Mouse (Mus musculus): ENCODE measurements at regions not wholly inside any gene's neighbourhood (a gene's known extent, or its start where the extent isn't known, plus 50 kb on each side); places are given as distances from the start of the nearest gene placed in this dataset.

DNA sequence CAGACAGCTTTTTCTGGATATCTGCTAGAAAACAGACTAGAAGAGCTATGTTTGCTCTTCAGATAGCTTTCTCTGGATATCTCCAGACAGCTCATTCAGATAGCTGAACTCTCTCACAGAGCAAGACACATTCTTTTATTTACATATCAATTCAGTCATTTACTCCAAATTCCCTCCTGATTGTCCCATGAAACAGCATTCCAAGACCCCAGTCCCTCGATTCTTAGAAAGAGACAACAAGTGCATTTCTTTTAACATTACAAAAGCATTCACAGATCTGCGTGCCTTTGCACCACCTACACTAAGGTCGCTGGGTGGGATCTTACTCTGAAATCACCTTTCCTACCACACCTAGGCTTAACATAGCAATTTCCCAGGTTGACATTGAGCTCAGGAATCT, 1039.5 kb upstream of the Ddx18 start:
- DNase-seq (ENCODE audit: low spot score) (no peak), ATAC-seq (ENCODE audit: insufficient read depth, low read depth) (no peak)
- Histone ChIP-seq H3K9ac (replicated peaks; ENCODE audit: low read depth, low read length) (no peak overlapping the region), H3K9me3 (replicated peaks; ENCODE audit: control insufficient read depth, low read length) (0 out of 2 replicates have a peak, but pooled peaks cover 3% of the 10 kb centered on the region), H3K4me2 (ENCODE audit: low read depth, low read length) (no peak overlapping the region), H3K27ac (ENCODE audit: low read depth) (no peak overlapping the region), H3K36me3 (replicated peaks; ENCODE audit: control insufficient read depth, insufficient read depth, low read length) (no peaks in the 10 kb centered on the region), H3K27me3 (ENCODE audit: control insufficient read depth, insufficient read depth, low read length) (no peaks in the 10 kb centered on the region), H3K4me1 (ENCODE audit: control insufficient read depth, insufficient read depth) (no peaks in the 10 kb centered on the region), H3K4me3 (ENCODE audit: low read depth, low read length) (no peak overlapping the region)
- no peak for TF ChIP-seq CTCF (IDR thresholded peaks at IDR 0.05; ENCODE audit: low read depth)
- no peak for TF ChIP-seq EP300 (IDR thresholded peaks at IDR 0.05; ENCODE audit: low read depth)
- 56% methylated on average over 3 of the region's 3 CpGs for WGBS

DNA sequence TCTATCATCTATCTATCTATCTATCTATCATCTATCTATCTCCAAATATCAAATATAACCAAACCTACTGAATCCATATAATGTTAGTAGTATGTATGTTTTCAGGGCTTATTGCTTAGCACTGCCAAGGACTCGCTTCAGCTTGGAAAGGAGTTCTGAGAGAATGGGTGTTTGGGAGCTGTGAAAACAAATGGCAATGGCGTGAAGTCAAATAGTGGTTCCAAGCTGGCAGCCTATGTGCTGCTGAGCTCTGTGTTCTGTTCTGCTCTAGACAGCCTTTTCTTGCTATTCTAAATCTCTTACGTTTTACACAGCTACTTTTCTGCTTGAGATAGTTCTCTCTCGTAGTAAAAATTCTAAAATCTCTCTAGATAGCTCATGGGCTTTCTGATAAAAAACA, 1008.2 kb upstream of the Ddx18 start:
- ATAC-seq (ENCODE audit: insufficient read depth, low read depth) = no peak

DNA sequence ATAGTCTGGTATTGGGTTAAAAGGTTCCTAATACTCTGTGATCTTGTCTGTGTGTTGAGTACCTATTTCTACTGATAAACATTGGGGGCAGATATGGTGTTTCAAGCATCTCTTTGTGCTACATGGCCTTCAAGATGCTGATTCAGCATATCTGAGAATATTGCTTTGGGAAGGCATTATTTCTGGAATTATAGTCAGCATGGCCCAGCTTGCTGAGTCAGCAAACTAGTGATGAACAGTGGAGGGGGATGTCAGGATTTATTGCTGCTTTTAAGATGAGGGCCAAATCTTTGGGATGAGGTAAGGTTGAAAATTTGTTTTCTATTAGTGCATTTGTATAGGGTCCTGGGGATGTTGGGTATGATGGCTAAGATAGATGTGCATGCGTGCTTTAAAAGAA, 983.8 kb upstream of the Ddx18 start:
- no peak overlapping the region for H3K9ac ChIP-seq (replicated peaks; ENCODE audit: low read depth, low read length)
- DNase-seq (ENCODE audit: low spot score) = no peak
- 96% methylated on average over 1 of the region's 1 CpGs for WGBS
- ATAC-seq (ENCODE audit: insufficient read depth, low read depth) = no peak
- H3K9me3 ChIP-seq (replicated peaks; ENCODE audit: control insufficient read depth, low read length) = no peaks in the 10 kb centered on the region
- H3K4me2 ChIP-seq (ENCODE audit: low read depth, low read length) = no peak overlapping the region
- H3K36me3 ChIP-seq (replicated peaks; ENCODE audit: control insufficient read depth, insufficient read depth, low read length) = no peaks in the 10 kb centered on the region
- no peak overlapping the region for H3K27ac ChIP-seq (ENCODE audit: low read depth)
- no peaks in the 10 kb centered on the region for H3K27me3 ChIP-seq (ENCODE audit: control insufficient read depth, insufficient read depth, low read length)
- TF ChIP-seq EP300 (IDR thresholded peaks at IDR 0.05; ENCODE audit: low read depth) (no peak), CTCF (IDR thresholded peaks at IDR 0.05; ENCODE audit: low read depth) (no peak)
- no peak overlapping the region for H3K4me3 ChIP-seq (ENCODE audit: low read depth, low read length)
- no peaks in the 10 kb centered on the region for H3K4me1 ChIP-seq (ENCODE audit: control insufficient read depth, insufficient read depth)

More for the DNA sequence above, 1008.2 kb upstream of the Ddx18 start:
- DNase-seq (ENCODE audit: low spot score) = no peak
- Histone ChIP-seq H3K4me1 (ENCODE audit: control insufficient read depth, insufficient read depth) (no peaks in the 10 kb centered on the region), H3K36me3 (replicated peaks; ENCODE audit: control insufficient read depth, insufficient read depth, low read length) (no peaks in the 10 kb centered on the region), H3K27me3 (ENCODE audit: control insufficient read depth, insufficient read depth, low read length) (no peaks in the 10 kb centered on the region), H3K4me3 (ENCODE audit: low read depth, low read length) (no peak overlapping the region), H3K4me2 (ENCODE audit: low read depth, low read length) (no peak overlapping the region), H3K27ac (ENCODE audit: low read depth) (no peak overlapping the region), H3K9me3 (replicated peaks; ENCODE audit: control insufficient read depth, low read length) (no peaks in the 10 kb centered on the region), H3K9ac (replicated peaks; ENCODE audit: low read depth, low read length) (no peak overlapping the region)
- TF ChIP-seq EP300 (IDR thresholded peaks at IDR 0.05; ENCODE audit: low read depth) (no peak), CTCF (IDR thresholded peaks at IDR 0.05; ENCODE audit: low read depth) (no peak)
- whole genome bisulfite sequencing = 43% methylated on average over 4 of the region's 4 CpGs

DNA sequence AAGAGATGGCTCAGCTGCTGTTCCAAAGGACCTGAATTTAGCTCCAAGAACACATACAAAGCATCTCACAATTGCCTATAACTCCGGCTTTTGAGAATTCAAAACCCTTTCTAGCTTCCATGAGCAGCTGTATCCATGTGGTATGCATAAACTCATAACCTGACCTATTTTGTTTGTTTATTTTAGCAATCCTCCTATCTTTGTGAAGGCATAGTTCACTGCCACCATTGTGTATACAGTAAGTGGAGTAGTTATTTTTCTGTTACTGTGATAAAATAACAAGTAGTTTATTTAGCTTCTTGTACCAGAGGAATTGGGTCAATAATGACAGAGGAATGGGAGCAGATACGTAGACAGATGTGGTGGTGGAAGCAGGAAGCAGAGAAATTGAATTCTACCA, 941.8 kb upstream of the Ddx18 start:
- Histone ChIP-seq H3K9me3 (replicated peaks; ENCODE audit: control insufficient read depth, low read length) (no peaks in the 10 kb centered on the region), H3K4me1 (ENCODE audit: control insufficient read depth, insufficient read depth) (no peaks in the 10 kb centered on the region), H3K27ac (ENCODE audit: low read depth) (no peak overlapping the region), H3K9ac (replicated peaks; ENCODE audit: low read depth, low read length) (no peak overlapping the region), H3K4me2 (ENCODE audit: low read depth, low read length) (no peak overlapping the region), H3K36me3 (replicated peaks; ENCODE audit: control insufficient read depth, insufficient read depth, low read length) (no peaks in the 10 kb centered on the region), H3K4me3 (ENCODE audit: low read depth, low read length) (no peak overlapping the region), H3K27me3 (ENCODE audit: control insufficient read depth, insufficient read depth, low read length) (no peaks in the 10 kb centered on the region)
- ATAC-seq (ENCODE audit: insufficient read depth, low read depth) (no peak), DNase-seq (ENCODE audit: low spot score) (no peak)
- 67% methylated on average over 2 of the region's 2 CpGs for WGBS
- TF ChIP-seq CTCF (IDR thresholded peaks at IDR 0.05; ENCODE audit: low read depth) = no peak

DNA sequence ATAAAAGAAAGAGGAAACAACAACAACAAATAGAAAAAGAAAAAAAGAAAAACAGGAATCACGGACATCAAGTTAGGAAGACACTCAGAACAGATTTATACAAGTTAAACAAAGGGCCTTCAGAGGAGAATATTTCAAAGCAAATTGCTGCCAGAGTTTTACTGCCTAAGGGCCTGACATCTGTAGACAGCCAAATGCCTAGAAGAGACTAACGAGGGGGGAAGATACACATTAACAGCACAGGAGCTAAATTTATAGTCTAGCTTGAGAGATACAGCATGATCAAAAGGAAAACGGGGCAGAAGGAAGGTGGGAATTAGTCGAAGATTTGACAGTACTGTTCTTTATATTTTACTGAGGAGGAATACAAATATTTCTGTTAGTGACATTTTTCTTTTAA, 933.9 kb upstream of the Ddx18 start:
- H3K27ac ChIP-seq (ENCODE audit: low read depth) = no peak overlapping the region
- DNase-seq (ENCODE audit: low spot score) = no peak
- H3K9ac ChIP-seq (replicated peaks; ENCODE audit: low read depth, low read length) = no peak overlapping the region
- no peaks in the 10 kb centered on the region for H3K9me3 ChIP-seq (replicated peaks; ENCODE audit: control insufficient read depth, low read length)
- H3K36me3 ChIP-seq (replicated peaks; ENCODE audit: control insufficient read depth, insufficient read depth, low read length) = no peaks in the 10 kb centered on the region
- WGBS = 53% methylated on average over 4 of the region's 4 CpGs
- no peaks in the 10 kb centered on the region for H3K4me1 ChIP-seq (ENCODE audit: control insufficient read depth, insufficient read depth)
- no peak for ATAC-seq (ENCODE audit: insufficient read depth, low read depth)
- no peak overlapping the region for H3K4me2 ChIP-seq (ENCODE audit: low read depth, low read length)
- H3K4me3 ChIP-seq (ENCODE audit: low read depth, low read length) = no peak overlapping the region
- TF ChIP-seq EP300 (IDR thresholded peaks at IDR 0.05; ENCODE audit: low read depth) (no peak), CTCF (IDR thresholded peaks at IDR 0.05; ENCODE audit: low read depth) (no peak)
- H3K27me3 ChIP-seq (ENCODE audit: control insufficient read depth, insufficient read depth, low read length) = no peaks in the 10 kb centered on the region

DNA sequence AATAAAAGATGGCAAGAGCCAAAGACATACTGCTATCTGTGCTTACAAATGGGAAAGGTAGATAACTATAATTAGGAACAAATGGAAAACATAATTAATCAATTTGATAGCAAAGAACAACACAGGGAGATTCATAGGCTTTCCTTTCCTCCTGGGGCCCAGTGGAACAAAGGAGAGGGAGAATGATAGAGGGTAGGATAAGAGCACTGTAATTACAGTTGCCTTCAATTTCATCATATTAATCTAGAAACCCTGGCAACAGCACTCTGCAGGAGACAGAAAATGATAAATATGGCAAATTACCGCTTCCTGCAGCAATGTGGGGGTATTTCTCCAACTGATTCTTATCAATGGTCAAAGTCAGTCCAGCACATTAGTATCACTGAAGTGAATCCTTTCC, 910.2 kb upstream of the Ddx18 start:
- no peaks in the 10 kb centered on the region for H3K9me3 ChIP-seq (replicated peaks; ENCODE audit: control insufficient read depth, low read length)
- no peaks in the 10 kb centered on the region for H3K4me1 ChIP-seq (ENCODE audit: control insufficient read depth, insufficient read depth)
- H3K9ac ChIP-seq (replicated peaks; ENCODE audit: low read depth, low read length) = no peak overlapping the region
- 50% methylated on average over 1 of the region's 1 CpGs for WGBS
- ATAC-seq (ENCODE audit: insufficient read depth, low read depth) (no peak), DNase-seq (ENCODE audit: low spot score) (no peak)
- no peak overlapping the region for H3K4me2 ChIP-seq (ENCODE audit: low read depth, low read length)
- no peaks in the 10 kb centered on the region for H3K36me3 ChIP-seq (replicated peaks; ENCODE audit: control insufficient read depth, insufficient read depth, low read length)
- TF ChIP-seq EP300 (IDR thresholded peaks at IDR 0.05; ENCODE audit: low read depth) (no peak), CTCF (IDR thresholded peaks at IDR 0.05; ENCODE audit: low read depth) (no peak)
- H3K4me3 ChIP-seq (ENCODE audit: low read depth, low read length) = no peak overlapping the region
- H3K27ac ChIP-seq (ENCODE audit: low read depth) = no peak overlapping the region
- no peaks in the 10 kb centered on the region for H3K27me3 ChIP-seq (ENCODE audit: control insufficient read depth, insufficient read depth, low read length)
